Mouse (Mus musculus): ENCODE measurements around the gene Ush2a.
A peak's percentile ranks its signal among the peaks of the same experiment; 100 is the strongest.

The Ush2a gene

GRCm38 (mm10) chr1:188675511-188675863 is 413.7 kb downstream of the Ush2a start:
- DNase-seq: peak; percentile 24

- DNase-seq: no peak
These were observed 416.4 kb downstream of the Ush2a start for GRCm38 (mm10) chr1:188678189-188678588.

GRCm38 (mm10) chr1:188686362-188686761 is 424.5 kb downstream of the Ush2a start:
- DNase-seq: peak; percentile 8

DNA sequence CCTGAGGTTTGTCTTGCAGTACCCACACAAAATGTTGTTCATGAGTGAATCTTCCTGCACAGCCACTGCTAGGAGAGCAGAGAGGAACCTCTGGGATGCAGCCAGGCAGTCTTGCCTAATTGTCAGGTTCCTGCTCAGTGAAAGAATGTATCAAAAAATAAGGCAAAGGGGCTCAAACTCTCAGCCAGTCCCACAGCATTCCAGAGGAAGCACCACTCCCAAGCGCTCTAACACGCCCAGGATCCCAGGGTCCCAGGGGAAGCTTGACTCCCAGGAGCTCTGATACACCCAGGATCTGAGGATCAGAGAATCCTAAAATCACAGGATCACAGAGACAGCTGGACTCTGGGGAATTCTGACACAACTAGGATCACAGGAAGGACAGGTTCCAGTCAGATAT is 434.5 kb downstream of the Ush2a start:
- no peak for DNase-seq

DNA sequence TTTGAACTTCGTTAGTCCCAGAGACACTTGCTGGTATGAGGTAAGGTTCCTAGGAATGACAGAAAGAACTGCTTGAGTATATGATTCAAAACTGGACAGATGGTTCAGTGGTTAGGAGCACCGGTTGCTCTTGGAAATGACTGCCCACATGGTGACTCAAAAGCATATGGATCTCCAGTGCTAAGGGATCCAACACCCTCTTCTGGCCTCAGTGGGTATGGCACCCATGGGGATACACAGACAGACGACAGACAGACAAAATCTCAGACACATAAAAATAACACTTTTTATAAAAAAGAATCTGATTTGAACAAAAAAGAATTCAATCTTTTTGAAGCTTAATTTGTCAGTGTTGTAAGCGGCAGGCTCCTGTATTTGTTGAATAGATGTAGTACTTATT is 446.4 kb downstream of the Ush2a start:
- DNase-seq: peak; percentile 1

- no peak for DNase-seq
These were observed 446.9 kb downstream of the Ush2a start for GRCm38 (mm10) chr1:188708694-188709093.

DNA sequence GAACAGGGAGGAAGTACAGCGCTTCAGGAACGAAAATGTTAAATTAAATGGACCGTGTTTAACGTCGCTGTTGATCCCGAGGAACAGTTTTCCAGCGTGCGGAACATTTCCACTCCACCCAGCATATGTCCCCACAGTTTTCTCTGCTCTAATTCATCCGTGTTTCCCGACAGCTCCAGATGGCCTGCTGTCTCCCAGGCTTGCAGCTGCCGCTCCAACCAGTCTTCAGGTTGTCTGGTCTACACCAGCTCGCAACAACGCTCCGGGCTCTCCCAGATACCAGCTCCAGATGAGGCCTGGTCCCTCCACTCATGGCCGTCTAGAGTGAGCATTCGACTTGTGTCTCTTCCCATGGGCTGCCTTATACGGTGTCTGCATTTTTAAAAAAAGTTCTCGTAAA is 452.3 kb downstream of the Ush2a start:
- no peak for DNase-seq

GRCm38 (mm10) chr1:188714941-188715340 is 453.1 kb downstream of the Ush2a start:
- DNase-seq: no peak

GRCm38 (mm10) chr1:188716886-188717285 is 455.1 kb downstream of the Ush2a start:
- no peak for DNase-seq

- DNase-seq: no peak
These were observed 463.5 kb downstream of the Ush2a start for GRCm38 (mm10) chr1:188725122-188725995.

DNA sequence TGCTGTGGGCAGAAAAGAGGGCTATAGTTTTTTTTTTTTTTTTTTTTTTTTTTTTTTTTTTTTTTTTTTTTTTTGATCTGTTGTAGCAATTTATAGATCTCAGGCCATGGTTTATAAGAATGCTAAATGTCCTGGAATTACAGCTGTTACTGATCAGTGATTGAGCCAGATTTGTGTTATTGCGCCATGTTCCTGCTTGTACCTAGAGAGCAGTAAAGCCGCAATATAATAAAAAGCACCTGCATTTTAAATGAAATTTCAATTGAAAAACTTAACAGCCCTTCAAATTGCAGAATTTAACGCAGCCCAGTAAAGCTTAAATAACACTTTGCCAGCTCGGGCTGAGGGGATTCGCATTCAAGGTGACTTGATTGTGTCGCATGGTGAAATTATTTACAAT is 465.1 kb downstream of the Ush2a start:
- DNase-seq: no peak

DNA sequence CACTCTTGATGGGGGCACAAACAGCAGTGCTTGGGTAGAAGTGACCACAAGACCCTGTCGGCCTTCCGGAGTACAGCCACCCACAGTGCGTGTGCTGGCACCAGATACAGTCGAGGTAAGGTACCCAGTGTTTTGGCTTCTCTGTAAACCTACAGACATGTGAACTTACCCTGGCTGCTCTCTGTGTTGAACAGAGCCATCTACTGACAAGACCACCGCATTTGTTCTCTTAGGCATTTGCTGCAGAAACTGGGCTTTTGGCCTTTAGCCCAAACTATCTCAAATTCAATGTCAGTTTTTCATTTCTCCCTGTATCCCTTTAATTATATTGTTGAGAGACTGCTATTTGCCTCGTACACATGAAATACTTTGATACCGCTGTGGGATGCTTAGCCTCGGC is 466.8 kb downstream of the Ush2a start:
- DNase-seq: no peak

- peak; percentile 33 for DNase-seq
These were observed 467.4 kb downstream of the Ush2a start for GRCm38 (mm10) chr1:188729179-188729578.

DNA sequence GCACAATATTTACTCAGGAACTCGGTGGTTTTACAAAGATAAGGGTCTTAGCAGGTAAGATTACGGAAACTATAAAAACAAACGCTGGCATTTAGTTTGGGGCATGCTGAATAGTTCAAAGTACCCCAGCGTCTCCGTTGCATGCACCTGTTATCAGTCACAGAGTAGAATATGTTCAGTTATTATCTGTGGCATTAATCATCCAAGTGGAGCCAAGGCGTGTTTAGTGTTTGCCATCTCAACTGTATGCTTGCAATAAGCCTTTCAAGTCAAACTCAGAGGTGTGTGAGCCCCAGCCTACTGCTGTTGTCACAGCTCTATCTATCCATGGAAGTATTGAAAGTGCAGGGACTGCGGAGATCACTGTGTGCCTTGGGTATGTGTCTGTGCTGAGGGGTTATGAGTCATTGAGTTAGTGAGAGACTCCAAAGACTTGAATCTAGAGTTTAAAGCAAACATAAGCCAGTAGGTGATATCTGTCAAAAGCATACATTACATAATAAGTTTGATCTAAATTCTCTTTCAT is 473.0 kb downstream of the Ush2a start:
- no peak for DNase-seq

GRCm38 (mm10) chr1:188742971-188743370 is 481.1 kb downstream of the Ush2a start:
- DNase-seq: no peak

DNA sequence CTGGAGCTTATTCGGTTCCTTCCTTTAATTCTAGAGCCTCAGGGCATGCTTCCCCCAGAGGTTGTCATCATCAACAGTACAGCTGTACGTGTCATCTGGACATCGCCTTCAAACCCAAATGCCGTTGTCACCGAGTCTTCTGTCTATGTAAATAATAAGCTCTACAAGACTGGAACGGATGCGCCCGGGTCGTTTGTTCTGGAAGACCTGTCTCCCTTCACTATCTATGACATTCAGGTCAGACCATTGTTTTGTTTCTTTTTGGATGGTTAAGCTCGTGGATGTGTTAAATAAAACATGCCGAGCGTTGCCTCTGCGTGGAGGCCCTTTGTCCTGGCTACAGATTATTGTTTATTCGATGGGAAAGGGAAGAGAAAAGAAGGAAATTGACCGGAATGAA is 493.2 kb downstream of the Ush2a start:
- no peak for DNase-seq

DNA sequence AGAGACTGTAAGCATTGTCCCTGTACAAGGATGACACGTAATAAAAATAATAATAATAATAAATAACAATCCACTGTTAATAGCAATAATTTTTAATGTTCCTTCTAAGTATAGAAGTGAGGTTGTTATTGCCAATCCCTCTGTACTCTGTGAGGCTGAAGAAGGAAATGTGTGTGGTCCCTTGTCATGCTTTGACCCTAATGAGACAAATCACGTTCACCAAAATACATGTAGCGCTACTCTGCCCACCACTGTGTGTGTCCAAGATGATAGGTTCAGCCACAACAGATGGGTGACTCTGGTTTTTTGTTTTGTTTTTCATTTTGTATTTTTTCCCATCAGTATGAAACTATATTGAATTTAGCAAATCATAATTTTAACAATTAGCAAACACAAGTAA is 498.7 kb downstream of the Ush2a start:
- no peak for DNase-seq

DNA sequence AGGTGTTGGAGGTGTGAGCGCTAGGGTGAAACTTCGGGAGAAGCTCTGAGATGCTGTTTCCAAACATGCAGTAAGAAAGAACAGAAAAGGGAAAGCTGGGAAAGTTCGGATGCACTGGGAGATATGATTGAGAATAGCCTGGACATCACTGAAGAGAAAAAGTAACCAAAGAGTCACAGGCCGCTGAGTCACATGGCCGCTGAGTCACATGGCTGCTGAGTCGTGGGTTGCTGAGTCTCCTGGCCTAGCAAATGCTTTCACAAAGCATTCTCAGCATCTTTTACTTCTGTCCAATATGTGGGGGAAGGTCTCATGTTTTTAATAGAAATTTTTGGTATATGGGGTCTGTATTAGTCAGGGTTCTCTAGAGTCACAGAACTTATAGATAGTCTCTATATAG is 500.6 kb downstream of the Ush2a start:
- DNase-seq: no peak

GRCm38 (mm10) chr1:188763761-188764160 is 501.9 kb downstream of the Ush2a start:
- DNase-seq: no peak

DNA sequence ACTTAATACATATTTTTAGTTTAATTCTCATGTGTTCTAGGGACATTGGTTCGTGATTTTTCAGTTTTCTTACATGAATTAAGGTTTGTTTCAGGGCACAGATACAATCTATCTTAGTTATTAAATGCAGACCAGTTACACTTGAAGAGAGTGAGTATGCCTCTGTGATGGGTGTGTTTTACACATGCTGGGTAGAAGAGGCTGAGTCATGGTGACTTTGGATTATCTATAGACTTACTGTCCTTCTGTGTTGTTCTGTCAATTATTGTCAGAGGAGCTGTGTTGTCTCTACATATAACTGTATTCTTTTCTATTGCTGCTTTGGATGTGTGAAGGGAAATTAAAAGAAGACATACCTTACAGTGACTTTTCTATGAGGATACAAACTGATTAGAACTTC is 509.0 kb downstream of the Ush2a start:
- DNase-seq: no peak

DNA sequence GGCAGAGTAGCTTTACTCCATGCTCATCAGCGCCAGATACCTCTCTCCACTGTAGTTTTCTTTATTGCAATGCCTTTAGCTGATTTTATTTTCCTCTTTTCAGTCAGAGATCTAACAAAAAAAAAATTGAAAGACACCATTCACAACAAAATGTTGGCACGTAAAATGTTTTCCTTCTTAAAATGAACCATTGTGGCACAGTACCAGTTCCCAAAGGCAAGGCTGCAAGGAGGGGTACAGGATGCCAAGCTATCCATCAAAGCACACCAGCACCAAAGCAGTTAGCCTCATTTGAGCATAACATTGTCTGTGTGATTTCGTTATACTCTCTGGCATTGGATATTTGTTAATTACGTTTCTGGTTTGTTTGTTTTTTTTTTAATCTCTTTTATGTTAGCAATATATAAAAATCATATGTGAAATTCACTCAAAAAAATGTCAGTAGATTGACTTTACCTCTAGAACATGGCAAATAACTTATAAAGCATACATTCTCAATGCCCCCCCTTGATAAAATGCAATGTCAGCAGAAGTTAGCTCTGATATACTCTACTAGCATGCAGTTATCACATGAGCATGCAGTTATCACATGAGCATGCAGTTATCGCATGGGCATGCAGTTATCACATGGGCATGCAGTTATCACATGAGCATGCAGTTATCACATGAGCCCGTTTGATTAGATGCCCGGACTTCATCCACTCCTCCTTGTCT is 510.9 kb downstream of the Ush2a start:
- no peak for DNase-seq

DNA sequence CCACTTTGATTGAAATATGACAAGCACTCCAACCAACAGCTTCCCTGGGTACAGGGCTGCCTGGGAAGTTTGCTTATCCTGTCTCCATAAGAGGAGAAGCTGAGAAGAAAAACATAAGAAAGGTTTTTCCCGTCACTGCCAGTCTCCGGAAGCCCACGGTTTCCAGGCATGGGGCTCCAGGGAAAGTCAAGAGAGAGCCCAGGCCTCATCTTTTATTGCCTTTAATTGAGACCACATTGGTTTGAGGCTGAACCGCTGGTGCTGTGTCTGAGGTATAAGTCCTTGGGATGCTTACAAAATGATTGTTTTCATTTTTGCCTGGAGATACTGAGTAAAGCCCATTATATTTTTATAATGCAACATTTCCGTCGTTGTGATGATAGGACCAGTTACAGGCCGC is 511.8 kb downstream of the Ush2a start:
- DNase-seq: no peak

- no peak for DNase-seq
These were observed 515.8 kb downstream of the Ush2a start for GRCm38 (mm10) chr1:188777556-188778161.

DNA sequence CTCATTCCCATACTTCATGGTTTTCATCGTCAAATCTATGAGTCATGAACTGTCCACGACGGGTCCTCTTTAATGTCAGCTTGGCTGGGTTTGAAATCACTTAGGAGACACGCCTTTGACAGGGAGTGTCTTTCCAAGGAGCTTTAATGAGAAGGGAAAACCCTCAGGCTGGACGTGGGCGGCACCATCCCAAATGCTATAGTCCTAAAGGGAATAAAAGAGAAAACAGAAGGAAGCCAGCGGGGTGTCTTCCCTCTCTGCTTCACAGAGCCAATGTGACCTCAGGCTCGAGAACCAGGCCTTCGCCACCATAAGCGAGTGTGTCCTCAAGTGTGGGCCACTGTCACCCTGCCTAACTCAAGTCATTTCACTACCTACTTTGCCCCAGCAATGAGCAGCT is 523.2 kb downstream of the Ush2a start:
- DNase-seq: no peak
